Mouse (Mus musculus): ENCODE measurements around the gene Ttc28. TPM values are rescaled to one million over a fixed set of nuclear protein-coding genes. Genes with fewer than 3 reads are reported as not detected.

The Ttc28 gene
- polyA plus RNA-seq, 1 experiment, result 4.8 TPM

GRCm38 (mm10) chr5:111138927-111139565 lies 259.4 kb downstream of the Ttc28 start:
- H3K4me3 ChIP-seq (ENCODE audit: control insufficient read depth, insufficient read depth, low read length), result no peak overlapping the region

GRCm38 (mm10) chr5:111139622-111140021 lies 260.0 kb downstream of the Ttc28 start:
- WGBS, result 52% methylated on average over 14 of the region's 14 CpGs
- 0 out of 2 replicates have a peak, but pooled peaks cover 4% of the 10 kb centered on the region for H3K4me1 ChIP-seq (replicated peaks; ENCODE audit: control insufficient read depth, insufficient read depth, low read length)
- no peaks in the 10 kb centered on the region for H3K27me3 ChIP-seq (ENCODE audit: control insufficient read depth, insufficient read depth, low read length)
- no peaks in the 10 kb centered on the region for H3K36me3 ChIP-seq (ENCODE audit: control insufficient read depth, insufficient read depth, low read length)
- TF ChIP-seq CTCF (IDR thresholded peaks at IDR 0.05; ENCODE audit: borderline replicate concordance, control insufficient read depth, extremely low read depth, insufficient read depth, low read length, poor library complexity), result no peak
- TF ChIP-seq POLR2A (IDR thresholded peaks at IDR 0.05; ENCODE audit: control insufficient read depth, extremely low read depth, insufficient read depth, low read length, poor library complexity), result no peak
- DNase-seq, result no peak
- H3K4me3 ChIP-seq (ENCODE audit: control insufficient read depth, insufficient read depth, low read length), result no peak overlapping the region
- no peak overlapping the region for H3K27ac ChIP-seq (ENCODE audit: control insufficient read depth, insufficient read depth, low read length)

More at GRCm38 (mm10) chr5:111138927-111139565, 259.4 kb downstream of the Ttc28 start:
- no peak for TF ChIP-seq CTCF (IDR thresholded peaks at IDR 0.05; ENCODE audit: borderline replicate concordance, control insufficient read depth, extremely low read depth, insufficient read depth, low read length, poor library complexity)
- no peak for TF ChIP-seq POLR2A (IDR thresholded peaks at IDR 0.05; ENCODE audit: control insufficient read depth, extremely low read depth, insufficient read depth, low read length, poor library complexity)
- no peaks in the 10 kb centered on the region for H3K27me3 ChIP-seq (ENCODE audit: control insufficient read depth, insufficient read depth, low read length)
- DNase-seq, result no peak
- H3K27ac ChIP-seq (ENCODE audit: control insufficient read depth, insufficient read depth, low read length), result no peak overlapping the region
- 72% methylated on average over 7 of the region's 7 CpGs for WGBS
- H3K36me3 ChIP-seq (ENCODE audit: control insufficient read depth, insufficient read depth, low read length), result no peaks in the 10 kb centered on the region
- H3K4me1 ChIP-seq (replicated peaks; ENCODE audit: control insufficient read depth, insufficient read depth, low read length), result 0 out of 2 replicates have a peak, but pooled peaks cover 4% of the 10 kb centered on the region

- Histone ChIP-seq H3K4me3 (ENCODE audit: control insufficient read depth, insufficient read depth, low read length) (no peak overlapping the region), H3K4me1 (replicated peaks; ENCODE audit: control insufficient read depth, insufficient read depth, low read length) (0 out of 2 replicates have a peak, but pooled peaks cover 4% of the 10 kb centered on the region), H3K27ac (ENCODE audit: control insufficient read depth, insufficient read depth, low read length) (no peak overlapping the region), H3K27me3 (ENCODE audit: control insufficient read depth, insufficient read depth, low read length) (no peaks in the 10 kb centered on the region), H3K36me3 (ENCODE audit: control insufficient read depth, insufficient read depth, low read length) (no peaks in the 10 kb centered on the region)
- no peak for DNase-seq
- TF ChIP-seq CTCF (IDR thresholded peaks at IDR 0.05; ENCODE audit: borderline replicate concordance, control insufficient read depth, extremely low read depth, insufficient read depth, low read length, poor library complexity), result no peak
- no peak for TF ChIP-seq POLR2A (IDR thresholded peaks at IDR 0.05; ENCODE audit: control insufficient read depth, extremely low read depth, insufficient read depth, low read length, poor library complexity)
- 50% methylated on average over 20 of the region's 20 CpGs for WGBS
Observed at GRCm38 (mm10) chr5:111141139-111141885, 261.7 kb downstream of the Ttc28 start.

GRCm38 (mm10) chr5:111142837-111143236 lies 263.2 kb downstream of the Ttc28 start:
- H3K27me3 ChIP-seq (ENCODE audit: control insufficient read depth, insufficient read depth, low read length), result no peaks in the 10 kb centered on the region
- H3K36me3 ChIP-seq (ENCODE audit: control insufficient read depth, insufficient read depth, low read length), result no peaks in the 10 kb centered on the region
- H3K4me1 ChIP-seq (replicated peaks; ENCODE audit: control insufficient read depth, insufficient read depth, low read length), result 0 out of 2 replicates have a peak, but pooled peaks cover 4% of the 10 kb centered on the region
- TF ChIP-seq POLR2A (IDR thresholded peaks at IDR 0.05; ENCODE audit: control insufficient read depth, extremely low read depth, insufficient read depth, low read length, poor library complexity) (no peak), CTCF (IDR thresholded peaks at IDR 0.05; ENCODE audit: borderline replicate concordance, control insufficient read depth, extremely low read depth, insufficient read depth, low read length, poor library complexity) (no peak)
- WGBS, result 70% methylated on average over 4 of the region's 4 CpGs
- no peak overlapping the region for H3K27ac ChIP-seq (ENCODE audit: control insufficient read depth, insufficient read depth, low read length)
- no peak for DNase-seq
- no peak overlapping the region for H3K4me3 ChIP-seq (ENCODE audit: control insufficient read depth, insufficient read depth, low read length)

- TF ChIP-seq POLR2A (IDR thresholded peaks at IDR 0.05; ENCODE audit: control insufficient read depth, extremely low read depth, insufficient read depth, low read length, poor library complexity) (no peak), CTCF (IDR thresholded peaks at IDR 0.05; ENCODE audit: borderline replicate concordance, control insufficient read depth, extremely low read depth, insufficient read depth, low read length, poor library complexity) (no peak)
- no peak overlapping the region for H3K27ac ChIP-seq (ENCODE audit: control insufficient read depth, insufficient read depth, low read length)
- H3K4me3 ChIP-seq (ENCODE audit: control insufficient read depth, insufficient read depth, low read length), result no peak overlapping the region
- 0 out of 2 replicates have a peak, but pooled peaks cover 4% of the 10 kb centered on the region for H3K4me1 ChIP-seq (replicated peaks; ENCODE audit: control insufficient read depth, insufficient read depth, low read length)
- no peak for DNase-seq
- no peaks in the 10 kb centered on the region for H3K36me3 ChIP-seq (ENCODE audit: control insufficient read depth, insufficient read depth, low read length)
- no peaks in the 10 kb centered on the region for H3K27me3 ChIP-seq (ENCODE audit: control insufficient read depth, insufficient read depth, low read length)
- 96% methylated on average over 7 of the region's 7 CpGs for WGBS
Observed at GRCm38 (mm10) chr5:111144411-111144810, 264.8 kb downstream of the Ttc28 start.

GRCm38 (mm10) chr5:111150581-111150980 lies 271.0 kb downstream of the Ttc28 start:
- WGBS, result 86% methylated on average over 14 of the region's 14 CpGs
- Histone ChIP-seq H3K4me1 (replicated peaks; ENCODE audit: control insufficient read depth, insufficient read depth, low read length) (no peaks in the 10 kb centered on the region), H3K4me3 (ENCODE audit: control insufficient read depth, insufficient read depth, low read length) (no peak overlapping the region), H3K27me3 (ENCODE audit: control insufficient read depth, insufficient read depth, low read length) (no peaks in the 10 kb centered on the region), H3K27ac (ENCODE audit: control insufficient read depth, insufficient read depth, low read length) (no peak overlapping the region), H3K36me3 (ENCODE audit: control insufficient read depth, insufficient read depth, low read length) (no peaks in the 10 kb centered on the region)
- no peak for DNase-seq
- no peak for TF ChIP-seq CTCF (IDR thresholded peaks at IDR 0.05; ENCODE audit: borderline replicate concordance, control insufficient read depth, extremely low read depth, insufficient read depth, low read length, poor library complexity)
- no peak for TF ChIP-seq POLR2A (IDR thresholded peaks at IDR 0.05; ENCODE audit: control insufficient read depth, extremely low read depth, insufficient read depth, low read length, poor library complexity)
